Mouse (Mus musculus) left cerebral cortex, adult 18-20 months (tissue): ENCODE measurements around the gene Acp4. TPM values are rescaled to one million over a fixed set of nuclear protein-coding genes. Genes with fewer than 3 reads are reported as not detected.
"Not testable (repeated sequence)": the region's sequence is repeated elsewhere in the genome, so short reads cannot be mapped to it uniquely, and the experiment has no call there.

Experiments
- DNase-seq, 2 experiments: peaks; one replicate each; pipeline ENCODE4 v3.0.0; 2021 to 2022; ENCODE audit warnings: low spot score in 2 of 2, mixed read lengths in 1 of 2
- total RNA-seq, 2 experiments: library from RNA; stranded (reverse); gene quantifications; 2 replicates each; pipeline ENCODE4 v1.2.3; 2021

The Acp4 gene
- total RNA-seq, 2 experiments from 2014 or later, result not detected

DNA sequence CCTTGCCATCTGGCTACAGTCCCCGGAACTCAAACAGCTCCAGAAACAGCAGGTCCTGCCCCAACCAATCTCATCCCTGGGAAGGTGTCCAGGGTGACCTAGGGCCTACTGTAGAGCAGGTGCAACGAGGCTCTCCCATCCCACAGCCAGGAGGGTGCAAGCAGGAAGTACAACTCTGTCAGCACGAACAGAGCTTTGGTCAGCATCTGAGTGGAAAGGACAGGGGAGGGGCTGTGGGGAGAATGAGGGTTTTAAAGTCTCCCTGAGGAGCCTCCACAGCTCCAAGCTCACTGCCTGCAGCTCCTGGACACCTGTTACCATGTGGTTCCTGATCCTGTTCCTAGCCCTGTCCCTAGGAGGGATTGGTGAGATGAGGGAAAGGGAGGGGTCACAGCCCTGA is 50.0 kb downstream of the Acp4 start, which contains the start of gene Klk1b4:
Gene Klk1b4 (plus strand): TSS at position 301 of the 400 bp plus-strand sequence.
- DNase-seq, result not testable (repeated sequence)

Other genes starting within 250 kb of the Acp4 start
- gene Klk1b26, start 245.2 kb downstream of the Acp4 start, total RNA-seq, result not detected
- gene Klk1b27, start 205.1 kb downstream of the Acp4 start, total RNA-seq, result not detected
- not detected for gene Klk1b21, start 155.1 kb downstream of the Acp4 start, total RNA-seq
- not detected for gene Klk1b22, start 144.7 kb downstream of the Acp4 start, total RNA-seq
- gene Klk1b16, start 120.6 kb downstream of the Acp4 start, total RNA-seq, result not detected
- gene Klk1b24, start 69.1 kb downstream of the Acp4 start, total RNA-seq, result not detected
- not detected for gene Klk1b3, start 59.2 kb downstream of the Acp4 start, total RNA-seq
- not detected for gene Klk1b4, start 49.9 kb downstream of the Acp4 start, total RNA-seq
- not detected for gene Klk1b5, start 41.4 kb downstream of the Acp4 start, total RNA-seq
- gene Klk1, start 32.0 kb downstream of the Acp4 start, total RNA-seq, result not detected
- gene Gm36864, start 21.2 kb downstream of the Acp4 start, total RNA-seq, result not detected
- 1 to 10 TPM; 1.1 to 1.2 TPM for gene 1700028J19Rik, start 10.7 kb downstream of the Acp4 start, total RNA-seq
- 10 to 100 TPM; 68.6 to 71.1 TPM for gene 2410002F23Rik, start 10.7 kb downstream of the Acp4 start, total RNA-seq
- gene Gm15517, start 4.1 kb upstream of the Acp4 start, total RNA-seq, result not detected
- gene Clec11a, start 49.5 kb upstream of the Acp4 start, total RNA-seq, result 1 to 10 TPM; 3.4 to 3.7 TPM
- gene Shank1, start 52.9 kb upstream of the Acp4 start, total RNA-seq, result 100 to 1,000 TPM; 519 to 589 TPM
- 10 to 100 TPM; 56.6 to 66.2 TPM for gene Syt3, start 126.7 kb upstream of the Acp4 start, total RNA-seq
- 1 to 10 TPM in 1 of 2 experiments, under 1 TPM in 1; 0.98 to 2.7 TPM for gene 1700008O03Rik, start 128.4 kb upstream of the Acp4 start, total RNA-seq
- gene Lrrc4b, start 171.6 kb upstream of the Acp4 start, total RNA-seq, result 100 to 1,000 TPM; 284 to 289 TPM
- gene Aspdh, start 208.0 kb upstream of the Acp4 start, total RNA-seq, result 1 to 10 TPM; 5.0 to 5.6 TPM
- 10 to 100 TPM; 76.7 to 77.9 TPM for gene Josd2, start 210.6 kb upstream of the Acp4 start, total RNA-seq
- 100 to 1,000 TPM; 206 to 210 TPM for gene Emc10, start 239.2 kb upstream of the Acp4 start, total RNA-seq
- 10 to 100 TPM; 15.1 to 15.5 TPM for gene Fam71e1, start 239.2 kb upstream of the Acp4 start, total RNA-seq